Comparison of ENCODE assay signal across 23 mouse cellular contexts in genomic region chr19:47817692-47818091, GRCm38 (mm10). TPM values are rescaled to one million over a fixed set of nuclear protein-coding genes. Genes with fewer than 3 reads are reported as not detected.
DNase-seq lines count a peak whose midpoint lies in the region; ATAC-seq lines count a peak whose summit lies in the region.
"Had no signal": no experiment of that assay in that cellular context is flagged by ENCODE, and none has a peak within 500 bp of the region (broad histone marks: within the 10 kb centered on the region; RNA-seq: fewer than 3 reads in every experiment).

No protein-coding gene starts in this region.

- H3K9me3 ChIP-seq in forebrain, embryonic 16.5 days (ENCODE audit: control insufficient read depth, low read length), result no peaks in the 10 kb centered on the region
- H3K9me3 ChIP-seq in forebrain, embryonic 11.5 days (ENCODE audit: control insufficient read depth, low read length), result no peaks in the 10 kb centered on the region
- no peaks in the 10 kb centered on the region for H3K9me3 ChIP-seq in heart, embryonic 11.5 days (replicated peaks; ENCODE audit: control insufficient read depth, low read length)
- H3K9me3 ChIP-seq: heart, embryonic 13.5 days; hindbrain, embryonic 12.5 days; hindbrain, embryonic 15.5 days had no signal

- WGBS in forebrain, embryonic 16.5 days, result 59% methylated on average over 9 of the region's 9 CpGs
- WGBS in forebrain, embryonic 11.5 days, result 88% methylated on average over 9 of the region's 9 CpGs
- WGBS in heart, embryonic 11.5 days (ENCODE audit: insufficient replicate concordance), result 76% methylated on average over 9 of the region's 9 CpGs

- H3K36me3 ChIP-seq in forebrain, embryonic 16.5 days (ENCODE audit: control insufficient read depth, insufficient read depth), result no peaks in the 10 kb centered on the region
- no peaks in the 10 kb centered on the region for H3K36me3 ChIP-seq in forebrain, embryonic 11.5 days (ENCODE audit: control insufficient read depth, insufficient read depth, low read length)
- no peaks in the 10 kb centered on the region for H3K36me3 ChIP-seq in heart, embryonic 11.5 days (ENCODE audit: control insufficient read depth, insufficient read depth, low read length)
- H3K36me3 ChIP-seq: heart, embryonic 13.5 days; hindbrain, embryonic 12.5 days; hindbrain, embryonic 15.5 days had no signal

- H3K9ac ChIP-seq in forebrain, embryonic 16.5 days (replicated peaks; ENCODE audit: low read depth, low read length), result no peak overlapping the region
- no peak overlapping the region for H3K9ac ChIP-seq in forebrain, embryonic 11.5 days (ENCODE audit: low read length)
- H3K9ac ChIP-seq in heart, embryonic 11.5 days (ENCODE audit: low read depth, low read length), result no peak overlapping the region
- H3K9ac ChIP-seq: heart, embryonic 13.5 days; hindbrain, embryonic 12.5 days; hindbrain, embryonic 15.5 days had no signal

- peak overlapping the region; percentile 56; the same call in 1 of the 2 replicates for H3K27ac ChIP-seq in forebrain, embryonic 16.5 days (ENCODE audit: low read length)
- H3K27ac ChIP-seq in forebrain, embryonic 11.5 days (ENCODE audit: low read depth, low read length), result no peak overlapping the region
- H3K27ac ChIP-seq in heart, embryonic 11.5 days (ENCODE audit: low read depth, low read length), result no peak overlapping the region
- H3K27ac ChIP-seq: gastrocnemius, adult 2 months; heart, embryonic 13.5 days; hindbrain, embryonic 12.5 days; hindbrain, embryonic 15.5 days had no signal

- no peaks in the 10 kb centered on the region for H3K27me3 ChIP-seq in forebrain, embryonic 16.5 days (replicated peaks; ENCODE audit: control insufficient read depth, insufficient read depth, low read length)
- no peaks in the 10 kb centered on the region for H3K27me3 ChIP-seq in forebrain, embryonic 11.5 days (ENCODE audit: control insufficient read depth, insufficient read depth, low read length)
- peaks cover 4% of the 10 kb centered on the region for H3K27me3 ChIP-seq in heart, embryonic 11.5 days (ENCODE audit: control insufficient read depth, insufficient read depth, low read length)
- H3K27me3 ChIP-seq: hindbrain, embryonic 15.5 days had no signal

- H3K4me2 ChIP-seq in forebrain, embryonic 16.5 days (ENCODE audit: low read length), result no peak overlapping the region
- H3K4me2 ChIP-seq in forebrain, embryonic 11.5 days (ENCODE audit: low read depth, low read length, severe bottlenecking), result no peak overlapping the region
- no peak overlapping the region for H3K4me2 ChIP-seq in heart, embryonic 11.5 days
- H3K4me2 ChIP-seq: heart, embryonic 13.5 days; hindbrain, embryonic 12.5 days; hindbrain, embryonic 15.5 days had no signal

- peaks cover 8% of the 10 kb centered on the region; the same call in 1 of the 2 replicates for H3K4me1 ChIP-seq in forebrain, embryonic 16.5 days (replicated peaks; ENCODE audit: control insufficient read depth, insufficient read depth, low read length)
- H3K4me1 ChIP-seq in forebrain, embryonic 11.5 days (replicated peaks; ENCODE audit: control insufficient read depth, insufficient read depth, low read length), result no peaks in the 10 kb centered on the region
- H3K4me1 ChIP-seq in heart, embryonic 11.5 days (ENCODE audit: control insufficient read depth, insufficient read depth, low read length), result no peaks in the 10 kb centered on the region

- intact Hi-C loops in heart, postnatal 10 days (cut with DNase I), result no loop called here

- no peak for DNase-seq in forebrain, embryonic 11.5 days (ENCODE audit: low spot score)
- peak; percentile 65 for DNase-seq in heart, adult 11 months
- DNase-seq in heart, postnatal 10 days, result no peak
- DNase-seq in right cerebral cortex, postnatal 4 days, result peak; percentile 16
- DNase-seq in right cerebral cortex, postnatal 36 days (ENCODE audit: low spot score in 2 of 2), result no peak
- peak; percentile 36 for DNase-seq in telencephalon, adult 2 months (ENCODE audit: low read depth, low spot score)
- DNase-seq: adrenal gland, adult 2 months; adrenal gland, postnatal 14 days; cerebellum, adult 18-20 months; cerebellum, adult 9-10 months; cerebellum, postnatal 14 days; gastrocnemius, adult 2 months; gastrocnemius, postnatal 14 days; heart, adult 18-20 months had no signal

- peak; percentile 64 for ATAC-seq in forebrain, embryonic 16.5 days
- no peak for ATAC-seq in forebrain, embryonic 11.5 days (replicated peaks; ENCODE audit: low FRiP score)
- no peak for ATAC-seq in heart, embryonic 11.5 days (replicated peaks; ENCODE audit: insufficient number of reproducible peaks, low FRiP score, low TSS enrichment)
- ATAC-seq: CD4-positive, CD25-positive, alpha-beta regulatory T cell, adult 4 months; intestine, postnatal 0 days had no signal

- no peak overlapping the region for H3K4me3 ChIP-seq in forebrain, embryonic 16.5 days (replicated peaks; ENCODE audit: low read length)
- H3K4me3 ChIP-seq in forebrain, embryonic 11.5 days (ENCODE audit: low read depth, low read length), result no peak overlapping the region
- H3K4me3 ChIP-seq in heart, embryonic 11.5 days (ENCODE audit: low read depth, low read length), result no peak overlapping the region
- H3K4me3 ChIP-seq: gastrocnemius, adult 2 months; heart, embryonic 13.5 days; hindbrain, embryonic 12.5 days; hindbrain, embryonic 15.5 days had no signal

RNA-seq across cellular contexts. Expression of gene Gsto1, which starts 37.1 kb away (rescaled TPM):
- polyA plus RNA-seq in forebrain, embryonic 16.5 days (2015; fragmentation: Nextera tagmentation; extraction: Ambion mirVana), result 125 and 126 TPM in 2 replicates
- 75.1 and 83.2 TPM in 2 replicates for polyA plus RNA-seq in forebrain, embryonic 11.5 days (2014; fragmentation: Nextera tagmentation; extraction: Ambion mirVana)
- 100 to 1,000 TPM; 106 to 117 TPM for total RNA-seq in heart, postnatal 10 days (2021)
- 82.6 and 84.0 TPM in 2 replicates for polyA plus RNA-seq in heart, embryonic 11.5 days (2014; fragmentation: Nextera tagmentation; extraction: Ambion mirVana)

RNA-seq across cellular contexts. Expression of gene Gsto2, which starts 47.6 kb away (rescaled TPM):
- polyA plus RNA-seq in forebrain, embryonic 16.5 days (2015; fragmentation: Nextera tagmentation; extraction: Ambion mirVana), result 0.84 and 1.2 TPM in 2 replicates
- polyA plus RNA-seq in forebrain, embryonic 11.5 days (2014; fragmentation: Nextera tagmentation; extraction: Ambion mirVana), result 0.76 and 1.1 TPM in 2 replicates
- total RNA-seq in heart, postnatal 10 days (2021), result 1 to 10 TPM; 1.8 to 2.6 TPM
- polyA plus RNA-seq in heart, embryonic 11.5 days (2014; fragmentation: Nextera tagmentation; extraction: Ambion mirVana), result 0.82 and 1.3 TPM in 2 replicates
- total RNA-seq: hematopoietic stem cell, adult 5-6 weeks; MEL had no signal

Comparison
In these comparisons a context has a peak if more than half of its experiments do, and no peak if none do; other contexts are left out.
1. DNase-seq: peak in heart, adult 11 months (single experiment), right cerebral cortex, postnatal 4 days (single experiment) and telencephalon, adult 2 months (single experiment); none in forebrain, embryonic 11.5 days (single experiment), heart, postnatal 10 days (0 of 2) and right cerebral cortex, postnatal 36 days (0 of 2).